Mouse (Mus musculus): ENCODE measurements around the gene Kcnt2. TPM values are rescaled to one million over a fixed set of nuclear protein-coding genes. Genes with fewer than 3 reads are reported as not detected.

The Kcnt2 gene
- 1.9 and 2.4 TPM in 2 replicates for polyA plus RNA-seq (2015; fragmentation: Nextera tagmentation; extraction: Ambion mirVana)

DNA sequence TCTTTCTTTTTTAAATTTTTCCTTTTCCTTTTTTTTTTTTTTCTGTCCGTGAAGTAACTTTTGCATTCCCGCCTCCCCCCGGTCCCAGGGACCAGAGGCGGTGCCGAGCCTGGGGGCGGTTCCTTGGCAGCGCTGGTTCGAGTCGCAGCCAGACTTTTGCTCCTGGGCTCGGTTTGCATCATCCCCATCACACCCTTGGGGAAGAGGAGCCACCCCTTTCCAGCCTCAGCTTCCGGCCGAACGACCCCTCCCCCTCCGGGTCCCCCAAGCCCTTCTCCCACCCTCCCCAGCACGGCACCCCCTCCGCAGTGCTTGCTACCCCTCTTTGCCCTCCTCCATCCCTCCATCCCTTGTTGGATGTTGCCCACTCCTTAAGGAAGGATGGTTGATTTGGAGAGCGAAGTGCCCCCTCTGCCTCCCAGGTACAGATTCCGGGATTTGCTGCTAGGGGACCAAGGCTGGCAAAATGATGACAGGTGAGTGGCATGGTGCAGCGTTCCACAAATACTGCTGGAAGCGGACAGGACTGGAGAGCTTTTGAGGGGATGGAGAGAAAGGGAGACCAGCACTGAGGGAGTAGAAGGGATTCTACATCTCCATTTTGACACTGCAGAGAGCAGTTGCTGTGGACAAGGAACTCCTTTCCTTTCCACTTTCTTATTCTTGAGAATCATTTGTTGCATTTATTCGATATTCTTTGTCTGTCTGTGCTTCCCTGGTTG is at the start of gene Kcnt2:
TSS of gene Kcnt2 (plus strand) at position 283 of the 722 bp plus-strand sequence.
- 0 out of 2 replicates have a peak, but pooled peaks have one; percentile 52 for ATAC-seq (ENCODE audit: insufficient number of reproducible peaks, low FRiP score, low TSS enrichment, low read depth)

DNA sequence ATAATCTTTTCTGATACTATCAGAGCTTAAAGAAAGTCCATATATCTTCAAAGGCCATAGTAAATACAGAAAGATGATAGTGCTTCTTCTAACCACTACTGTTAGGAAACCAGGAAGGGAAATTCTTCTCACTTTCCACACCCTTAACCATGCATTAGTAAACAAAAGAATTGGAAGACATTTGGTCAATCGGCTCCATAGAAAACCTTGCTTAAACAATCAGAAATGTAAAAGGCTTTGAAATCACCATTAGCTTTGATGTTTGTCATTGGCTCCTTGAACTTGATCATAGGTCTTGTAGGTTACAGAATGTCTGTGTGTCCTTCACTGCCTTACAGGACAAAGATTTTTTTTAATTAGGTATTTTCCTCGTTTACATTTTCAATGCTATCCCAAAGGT is 40.6 kb upstream of the Kcnt2 start:
- H3K36me3 ChIP-seq, result no peaks in the 10 kb centered on the region
- H3K9me3 ChIP-seq, result no peaks in the 10 kb centered on the region
- H3K27me3 ChIP-seq, result no peaks in the 10 kb centered on the region
- no peak overlapping the region for H3K4me3 ChIP-seq
- H3K27ac ChIP-seq, result no peak overlapping the region
- 64% methylated on average over 2 of the region's 2 CpGs for WGBS
- no peak overlapping the region for H3K4me2 ChIP-seq
- H3K4me1 ChIP-seq, result no peaks in the 10 kb centered on the region
- no peak overlapping the region for H3K9ac ChIP-seq
- no peak for ATAC-seq (ENCODE audit: insufficient number of reproducible peaks, low FRiP score, low TSS enrichment, low read depth)

More for the DNA sequence above, at the start of gene Kcnt2:
- Histone ChIP-seq H3K27me3 (no peaks in the 10 kb centered on the region), H3K4me1 (peaks cover 8% of the 10 kb centered on the region; the same call in 1 of the 2 replicates), H3K36me3 (no peaks in the 10 kb centered on the region), H3K4me3 (peak within 1 kb of the TSS; percentile 50), H3K9ac (0 out of 2 replicates have a peak within 1 kb of the TSS, but pooled peaks have one; percentile 23), H3K9me3 (no peaks in the 10 kb centered on the region), H3K27ac (no peak within 1 kb of the TSS; the same call in 1 of the 2 replicates), H3K4me2 (peak within 1 kb of the TSS; percentile 82)
- WGBS, result under 1% methylated on average over 21 of the region's 21 CpGs

DNA sequence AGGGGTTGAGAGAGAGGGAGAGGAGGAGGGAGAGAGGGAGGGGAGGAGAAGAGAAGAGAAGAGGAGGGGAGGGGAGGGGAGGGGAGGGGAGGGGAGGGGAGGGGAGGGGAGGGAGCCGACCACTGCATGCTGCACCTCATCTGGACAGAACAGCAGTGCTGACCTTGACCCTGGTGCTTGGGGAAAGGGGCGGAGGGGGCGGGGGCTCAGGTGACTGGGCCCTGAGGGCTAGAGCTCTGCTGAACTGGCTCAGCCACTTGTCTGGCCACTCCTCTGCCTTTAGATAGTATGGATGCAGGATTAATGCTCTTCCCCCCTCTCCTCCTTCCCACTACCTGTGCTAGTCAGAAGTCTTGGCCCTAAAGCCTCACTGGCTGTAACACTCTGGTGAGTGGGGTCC is 20.7 kb upstream of the Kcnt2 start:
- H3K9ac ChIP-seq, result no peak overlapping the region
- ATAC-seq (ENCODE audit: insufficient number of reproducible peaks, low FRiP score, low TSS enrichment, low read depth), result no peak
- H3K27ac ChIP-seq, result no peak overlapping the region
- H3K4me1 ChIP-seq, result no peaks in the 10 kb centered on the region
- H3K27me3 ChIP-seq, result no peaks in the 10 kb centered on the region
- WGBS, result 35% methylated on average over 3 of the region's 3 CpGs
- H3K4me2 ChIP-seq, result no peak overlapping the region
- no peak overlapping the region for H3K4me3 ChIP-seq
- H3K9me3 ChIP-seq, result no peaks in the 10 kb centered on the region
- no peaks in the 10 kb centered on the region for H3K36me3 ChIP-seq

DNA sequence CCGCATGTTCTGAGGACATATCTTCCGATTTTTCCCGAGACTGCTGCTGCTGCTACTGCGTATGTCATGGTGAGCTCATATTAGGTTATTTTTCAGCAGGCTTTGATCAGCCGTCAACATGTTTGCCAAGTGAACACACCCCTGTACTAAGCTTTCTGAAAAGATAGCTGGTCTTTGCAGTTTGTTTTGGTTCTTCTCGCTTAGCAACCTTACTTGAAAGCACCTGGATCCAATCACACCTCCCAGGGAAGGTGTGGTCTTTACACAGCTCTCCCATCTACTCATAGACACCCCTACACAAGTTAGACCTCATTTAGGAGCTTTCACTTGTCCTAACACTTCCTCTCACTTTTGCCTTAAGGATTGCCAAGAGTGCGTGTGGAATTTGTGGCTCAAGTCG is 19.3 kb upstream of the Kcnt2 start:
- Histone ChIP-seq H3K36me3 (no peaks in the 10 kb centered on the region), H3K9ac (no peak overlapping the region), H3K27me3 (no peaks in the 10 kb centered on the region), H3K4me1 (no peaks in the 10 kb centered on the region), H3K4me3 (no peak overlapping the region), H3K9me3 (no peaks in the 10 kb centered on the region), H3K4me2 (no peak overlapping the region), H3K27ac (no peak overlapping the region)
- 57% methylated on average over 8 of the region's 8 CpGs for WGBS
- ATAC-seq (ENCODE audit: insufficient number of reproducible peaks, low FRiP score, low TSS enrichment, low read depth), result no peak

DNA sequence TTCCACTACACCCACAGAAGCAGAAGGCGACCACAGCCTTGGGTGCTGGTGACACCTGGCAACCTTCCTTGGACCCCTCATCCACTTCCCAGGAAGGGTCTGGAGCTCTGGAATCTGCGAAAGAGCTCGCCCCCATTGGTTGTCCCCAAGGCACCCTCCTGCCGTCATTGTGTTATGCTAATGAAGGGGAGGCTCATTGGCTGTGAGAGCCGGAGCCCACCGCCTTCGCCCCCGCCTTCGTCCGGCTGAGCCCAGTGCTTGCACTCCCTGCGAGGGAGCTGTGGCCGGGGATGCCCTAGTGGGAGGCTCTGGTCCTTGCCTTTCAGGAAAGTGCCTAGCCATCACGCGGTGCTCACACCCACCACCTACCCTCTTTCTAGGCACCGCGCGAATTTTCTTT is 493 bp upstream of the Kcnt2 start:
- WGBS, result under 1% methylated on average over 17 of the region's 17 CpGs
- peaks cover 8% of the 10 kb centered on the region; the same call in 1 of the 2 replicates for H3K4me1 ChIP-seq
- peak overlapping the region; percentile 82 for H3K4me2 ChIP-seq
- H3K9me3 ChIP-seq, result no peaks in the 10 kb centered on the region
- no peaks in the 10 kb centered on the region for H3K27me3 ChIP-seq
- peak; percentile 84 for ATAC-seq (ENCODE audit: insufficient number of reproducible peaks, low FRiP score, low TSS enrichment, low read depth)
- H3K36me3 ChIP-seq, result no peaks in the 10 kb centered on the region
- no peak overlapping the region; the same call in 1 of the 2 replicates for H3K27ac ChIP-seq
- H3K9ac ChIP-seq, result 0 out of 2 replicates have a peak overlapping the region, but pooled peaks have one; percentile 23
- H3K4me3 ChIP-seq, result peak overlapping the region; percentile 50

DNA sequence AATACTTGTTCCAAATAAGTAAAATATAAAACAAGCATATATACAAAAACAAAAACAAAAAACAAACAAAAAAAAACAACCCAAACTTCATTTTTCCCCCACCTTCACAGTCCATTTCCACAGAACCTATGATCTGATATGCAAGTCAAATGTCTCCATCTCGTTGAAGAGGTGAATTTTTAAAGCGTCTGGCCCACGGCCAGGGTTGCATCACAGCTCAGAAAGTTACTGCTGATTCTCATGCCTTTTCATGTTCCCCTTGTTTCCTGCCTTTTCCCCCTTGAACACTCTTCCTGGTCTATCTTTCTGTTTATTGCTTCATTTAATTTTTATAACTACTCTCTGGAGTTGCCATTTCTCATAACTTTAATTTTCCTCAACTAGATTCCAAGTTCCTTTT is 18.7 kb downstream of the Kcnt2 start:
- no peak overlapping the region for H3K4me2 ChIP-seq
- no peaks in the 10 kb centered on the region for H3K36me3 ChIP-seq
- H3K4me1 ChIP-seq, result no peaks in the 10 kb centered on the region
- no peaks in the 10 kb centered on the region for H3K9me3 ChIP-seq
- no peaks in the 10 kb centered on the region for H3K27me3 ChIP-seq
- no peak overlapping the region for H3K27ac ChIP-seq
- H3K9ac ChIP-seq, result no peak overlapping the region
- H3K4me3 ChIP-seq, result no peak overlapping the region
- WGBS, result 48% methylated on average over 3 of the region's 3 CpGs
- ATAC-seq (ENCODE audit: insufficient number of reproducible peaks, low FRiP score, low TSS enrichment, low read depth), result no peak

DNA sequence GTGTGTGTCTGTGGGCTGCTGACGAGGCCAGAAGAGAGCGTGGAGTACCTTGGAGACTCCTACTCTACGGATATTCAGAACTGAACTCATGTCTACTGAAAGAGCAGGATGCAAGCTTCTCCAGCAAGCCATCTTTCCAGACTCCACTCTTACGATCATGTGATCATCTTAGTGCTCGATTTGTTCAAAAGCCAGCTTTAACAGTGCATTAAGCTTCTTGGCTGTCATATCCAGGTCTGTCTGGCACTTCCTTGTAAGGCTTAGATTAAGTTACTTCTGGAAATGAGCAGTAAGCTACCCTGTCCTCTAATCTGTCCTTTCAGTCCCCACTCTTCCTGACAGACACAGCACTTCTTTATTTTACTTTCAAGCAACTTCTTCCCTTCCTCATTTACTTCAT is 20.1 kb downstream of the Kcnt2 start:
- no peaks in the 10 kb centered on the region for H3K9me3 ChIP-seq
- no peak overlapping the region for H3K9ac ChIP-seq
- no peaks in the 10 kb centered on the region for H3K36me3 ChIP-seq
- no peak overlapping the region for H3K4me2 ChIP-seq
- WGBS, result 77% methylated on average over 5 of the region's 5 CpGs
- no peak overlapping the region for H3K27ac ChIP-seq
- no peak overlapping the region for H3K4me3 ChIP-seq
- no peaks in the 10 kb centered on the region for H3K4me1 ChIP-seq
- no peaks in the 10 kb centered on the region for H3K27me3 ChIP-seq
- ATAC-seq (ENCODE audit: insufficient number of reproducible peaks, low FRiP score, low TSS enrichment, low read depth), result no peak

DNA sequence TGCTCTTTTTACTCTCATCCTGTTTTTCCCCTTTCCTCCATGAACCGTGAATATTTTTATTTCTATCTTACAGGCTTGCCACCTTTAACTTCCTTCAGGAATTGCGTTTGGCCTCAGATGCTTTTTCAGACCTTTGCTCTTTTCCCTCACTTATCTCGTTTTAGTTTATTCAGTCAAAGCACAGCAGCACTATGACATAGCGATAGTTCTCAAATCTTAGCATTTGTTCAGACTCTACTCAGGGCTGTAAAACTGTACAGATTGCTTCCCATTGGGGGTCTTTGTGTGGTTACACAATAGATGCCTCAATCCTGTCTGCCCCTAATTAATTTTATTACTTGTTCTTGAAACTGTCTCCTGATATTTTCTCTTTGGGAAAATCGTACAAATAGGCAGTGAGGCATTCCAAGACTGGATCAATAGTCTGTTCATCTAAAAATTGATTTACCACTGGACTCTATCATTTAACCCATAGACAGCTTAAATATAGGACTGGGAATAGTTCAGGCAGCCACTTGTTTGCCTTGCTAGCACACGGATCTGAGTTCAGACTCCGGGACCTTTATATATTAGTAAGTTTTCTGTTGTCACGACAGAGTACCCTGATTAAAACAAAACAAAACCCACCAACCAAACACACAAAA is 20.8 kb downstream of the Kcnt2 start:
- 57% methylated on average over 8 of the region's 8 CpGs for WGBS
- Histone ChIP-seq H3K9me3 (no peaks in the 10 kb centered on the region), H3K36me3 (no peaks in the 10 kb centered on the region), H3K4me2 (no peak overlapping the region), H3K27ac (no peak overlapping the region), H3K4me3 (no peak overlapping the region), H3K27me3 (no peaks in the 10 kb centered on the region), H3K4me1 (no peaks in the 10 kb centered on the region), H3K9ac (no peak overlapping the region)
- no peak for ATAC-seq (ENCODE audit: insufficient number of reproducible peaks, low FRiP score, low TSS enrichment, low read depth)

DNA sequence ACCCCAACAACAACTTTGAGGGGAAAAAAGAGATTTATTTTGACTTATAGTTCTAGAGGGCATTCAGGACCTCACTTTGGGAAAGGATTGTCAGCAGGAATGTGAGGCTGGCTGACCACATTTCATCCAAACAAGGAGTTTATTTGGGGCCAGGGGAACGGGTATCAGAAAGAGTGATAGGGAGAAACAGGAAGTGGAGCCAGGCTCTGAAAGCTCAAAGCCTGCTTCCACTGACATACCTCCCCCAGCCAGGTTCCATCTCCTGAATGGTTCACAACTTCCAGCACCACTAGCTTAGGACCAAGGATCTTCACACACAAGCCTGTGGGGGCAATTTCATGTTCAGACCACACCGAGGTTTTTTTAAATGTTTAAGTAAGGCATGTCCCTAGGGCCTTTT is 21.3 kb downstream of the Kcnt2 start:
- Histone ChIP-seq H3K27ac (no peak overlapping the region), H3K9me3 (no peaks in the 10 kb centered on the region), H3K4me2 (no peak overlapping the region), H3K27me3 (no peaks in the 10 kb centered on the region), H3K4me1 (no peaks in the 10 kb centered on the region), H3K9ac (no peak overlapping the region), H3K4me3 (no peak overlapping the region), H3K36me3 (no peaks in the 10 kb centered on the region)
- WGBS, result 45% methylated on average over 2 of the region's 2 CpGs
- ATAC-seq (ENCODE audit: insufficient number of reproducible peaks, low FRiP score, low TSS enrichment, low read depth), result no peak

DNA sequence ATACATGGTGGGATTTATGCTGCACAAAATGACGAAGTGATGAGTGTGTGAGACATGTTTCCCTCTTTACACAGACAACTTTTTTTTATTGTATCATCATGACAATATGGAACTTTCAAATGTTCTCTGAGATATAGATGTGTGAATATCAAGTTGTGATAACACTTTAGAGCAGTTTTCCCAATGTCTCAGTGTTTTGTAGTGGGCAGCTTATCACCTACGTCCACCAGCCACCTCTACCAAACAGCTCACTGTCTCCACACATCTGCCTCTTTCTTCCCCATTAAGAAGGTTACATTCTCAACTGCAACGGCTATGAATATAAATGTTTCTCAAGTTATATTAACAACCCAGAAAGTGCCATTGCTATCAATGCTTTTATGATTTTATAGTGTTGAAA is 27.7 kb downstream of the Kcnt2 start:
- no peak overlapping the region for H3K27ac ChIP-seq
- ATAC-seq (ENCODE audit: insufficient number of reproducible peaks, low FRiP score, low TSS enrichment, low read depth), result no peak
- H3K4me2 ChIP-seq, result no peak overlapping the region
- no peaks in the 10 kb centered on the region for H3K9me3 ChIP-seq
- H3K36me3 ChIP-seq, result no peaks in the 10 kb centered on the region
- no peaks in the 10 kb centered on the region for H3K27me3 ChIP-seq
- H3K4me3 ChIP-seq, result no peak overlapping the region
- no peak overlapping the region for H3K9ac ChIP-seq
- no peaks in the 10 kb centered on the region for H3K4me1 ChIP-seq
- WGBS, result 74% methylated on average over 3 of the region's 3 CpGs

DNA sequence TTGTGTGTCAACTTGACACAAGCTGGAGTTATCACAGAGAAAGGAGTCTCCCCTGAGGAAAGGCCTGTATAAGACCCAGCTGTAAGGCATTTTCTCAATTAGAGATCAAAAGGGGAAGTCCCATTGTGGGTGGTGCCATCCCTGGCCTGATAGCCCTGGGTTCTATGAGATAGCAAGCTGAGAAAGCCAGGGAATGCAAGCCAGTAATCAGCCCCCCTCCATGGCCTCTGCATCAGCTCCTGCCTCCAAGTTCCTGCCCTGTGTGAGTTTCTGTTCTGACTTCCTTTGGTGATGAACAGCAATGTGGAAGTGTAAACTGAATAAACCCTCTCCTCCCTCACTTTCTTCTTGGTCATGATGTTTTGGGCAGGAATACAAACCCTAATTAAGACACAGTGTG is 29.9 kb downstream of the Kcnt2 start:
- H3K27me3 ChIP-seq, result no peaks in the 10 kb centered on the region
- no peaks in the 10 kb centered on the region for H3K9me3 ChIP-seq
- no peak overlapping the region for H3K4me2 ChIP-seq
- no peaks in the 10 kb centered on the region for H3K4me1 ChIP-seq
- H3K36me3 ChIP-seq, result no peaks in the 10 kb centered on the region
- H3K27ac ChIP-seq, result no peak overlapping the region
- ATAC-seq (ENCODE audit: insufficient number of reproducible peaks, low FRiP score, low TSS enrichment, low read depth), result no peak
- H3K4me3 ChIP-seq, result no peak overlapping the region
- H3K9ac ChIP-seq, result no peak overlapping the region

DNA sequence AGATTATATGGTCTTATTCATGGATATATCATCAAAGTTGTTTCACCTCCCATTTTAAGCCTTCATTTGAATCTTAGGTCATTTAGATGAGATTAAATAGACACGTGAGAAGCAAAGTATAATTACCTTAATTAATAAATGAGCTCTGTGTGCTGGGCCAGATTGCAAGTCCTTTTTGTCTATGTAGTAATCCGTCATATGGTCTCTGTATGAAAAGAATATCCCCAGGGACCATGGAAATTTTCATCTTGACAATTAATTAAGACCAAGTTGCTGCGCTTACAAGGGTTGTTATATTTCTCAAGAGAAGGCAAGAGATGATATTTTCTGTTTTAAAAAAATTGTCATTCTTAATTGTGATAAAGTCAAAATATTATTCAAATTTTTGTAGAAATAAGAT is 47.2 kb downstream of the Kcnt2 start:
- no peak overlapping the region for H3K4me2 ChIP-seq
- H3K27ac ChIP-seq, result no peak overlapping the region
- H3K9me3 ChIP-seq, result no peaks in the 10 kb centered on the region
- H3K36me3 ChIP-seq, result no peaks in the 10 kb centered on the region
- WGBS, result 74% methylated on average over 3 of the region's 3 CpGs
- no peaks in the 10 kb centered on the region for H3K4me1 ChIP-seq
- H3K9ac ChIP-seq, result no peak overlapping the region
- H3K27me3 ChIP-seq, result no peaks in the 10 kb centered on the region
- no peak overlapping the region for H3K4me3 ChIP-seq
- no peak for ATAC-seq (ENCODE audit: insufficient number of reproducible peaks, low FRiP score, low TSS enrichment, low read depth)

Data from limb, embryonic 15.5 days (tissue).